Mouse (Mus musculus) small intestine, adult 2 months (tissue): ENCODE data around the gene Foxp1.

Experiments
- CTCF ChIP-seq: fragments of 200-500 bp; IDR thresholded peaks from 2 replicates; pipeline ENCODE4 v1.5.1; 2012; ENCODE audit warnings: low read depth, mild to moderate bottlenecking, control low read depth, inconsistent platforms, low read length, moderate library complexity, mixed read lengths; ENCODE audit not compliant: insufficient replicate concordance, insufficient read length; ENCODE audit errors: extremely low read depth
- POLR2A ChIP-seq: fragments of 200-500 bp; IDR thresholded peaks from 2 replicates; pipeline ENCODE4 v1.6.1; 2012; ENCODE audit warnings: low read depth, mild to moderate bottlenecking, control low read depth, inconsistent platforms, low read length, moderate library complexity

GRCm38 (mm10) chr6:99336191-99336590 lies 186.3 kb downstream of the Foxp1 start:
- no peak for TF ChIP-seq CTCF
- no peak for TF ChIP-seq POLR2A
